Mouse (Mus musculus): ENCODE data around the gene Bcar1. TPM values are rescaled to one million over a fixed set of nuclear protein-coding genes. Genes with fewer than 3 reads are reported as not detected.

Gene Bcar1
- polyA plus RNA-seq, 1 experiment = not detected

GRCm38 (mm10) chr8:111715514-111715913, 28.1 kb downstream of the Bcar1 start:
- 94% methylated on average over 13 of the region's 13 CpGs for WGBS
- no peak overlapping the region for H3K27ac ChIP-seq (ENCODE audit: insufficient read depth, low read depth, low read length)
- peaks cover 44% of the 10 kb centered on the region for H3K4me1 ChIP-seq (ENCODE audit: control insufficient read depth, insufficient read depth, low read length)
- H3K4me3 ChIP-seq (ENCODE audit: insufficient read depth, low read depth, low read length) = no peak overlapping the region
- TF ChIP-seq POLR2A (IDR thresholded peaks at IDR 0.05; ENCODE audit: insufficient read depth, low read depth, low read length) (no peak), CTCF (IDR thresholded peaks at IDR 0.05; ENCODE audit: insufficient read depth, low read depth, low read length) (no peak)

GRCm38 (mm10) chr8:111714295-111714694, 29.3 kb downstream of the Bcar1 start:
- Histone ChIP-seq H3K4me3 (ENCODE audit: insufficient read depth, low read depth, low read length) (no peak overlapping the region), H3K27ac (ENCODE audit: insufficient read depth, low read depth, low read length) (no peak overlapping the region), H3K4me1 (ENCODE audit: control insufficient read depth, insufficient read depth, low read length) (peaks cover 36% of the 10 kb centered on the region)
- TF ChIP-seq CTCF (IDR thresholded peaks at IDR 0.05; ENCODE audit: insufficient read depth, low read depth, low read length) (no peak), POLR2A (IDR thresholded peaks at IDR 0.05; ENCODE audit: insufficient read depth, low read depth, low read length) (no peak)
- 92% methylated on average over 12 of the region's 12 CpGs for WGBS

- TF ChIP-seq CTCF (IDR thresholded peaks at IDR 0.05; ENCODE audit: insufficient read depth, low read depth, low read length) = no peak
- TF ChIP-seq POLR2A (IDR thresholded peaks at IDR 0.05; ENCODE audit: insufficient read depth, low read depth, low read length) = no peak
- H3K27ac ChIP-seq (ENCODE audit: insufficient read depth, low read depth, low read length) = no peak overlapping the region
Measured at GRCm38 (mm10) chr8:111713817-111714216, 29.8 kb downstream of the Bcar1 start.

GRCm38 (mm10) chr8:111713291-111713690, 30.3 kb downstream of the Bcar1 start:
- Histone ChIP-seq H3K4me3 (ENCODE audit: insufficient read depth, low read depth, low read length) (no peak overlapping the region), H3K4me1 (ENCODE audit: control insufficient read depth, insufficient read depth, low read length) (peaks cover 33% of the 10 kb centered on the region), H3K27ac (ENCODE audit: insufficient read depth, low read depth, low read length) (no peak overlapping the region)
- WGBS = 95% methylated on average over 11 of the region's 11 CpGs
- no peak for TF ChIP-seq POLR2A (IDR thresholded peaks at IDR 0.05; ENCODE audit: insufficient read depth, low read depth, low read length)

More at GRCm38 (mm10) chr8:111713817-111714216, 29.8 kb downstream of the Bcar1 start:
- Histone ChIP-seq H3K4me1 (ENCODE audit: control insufficient read depth, insufficient read depth, low read length) (peaks cover 33% of the 10 kb centered on the region), H3K4me3 (ENCODE audit: insufficient read depth, low read depth, low read length) (no peak overlapping the region)
- 93% methylated on average over 25 of the region's 25 CpGs for WGBS

- no peak overlapping the region for H3K27ac ChIP-seq (ENCODE audit: insufficient read depth, low read depth, low read length)
- TF ChIP-seq CTCF (IDR thresholded peaks at IDR 0.05; ENCODE audit: insufficient read depth, low read depth, low read length) = 0 out of 2 replicates have a peak, but pooled peaks have one; percentile 27
- no peak for TF ChIP-seq POLR2A (IDR thresholded peaks at IDR 0.05; ENCODE audit: insufficient read depth, low read depth, low read length)
- H3K4me1 ChIP-seq (ENCODE audit: control insufficient read depth, insufficient read depth, low read length) = peaks cover 26% of the 10 kb centered on the region
- no peak overlapping the region for H3K4me3 ChIP-seq (ENCODE audit: insufficient read depth, low read depth, low read length)
- WGBS = 78% methylated on average over 6 of the region's 6 CpGs
Measured at GRCm38 (mm10) chr8:111712588-111712987, 31.0 kb downstream of the Bcar1 start.

GRCm38 (mm10) chr8:111712135-111712534, 31.5 kb downstream of the Bcar1 start:
- Histone ChIP-seq H3K4me3 (ENCODE audit: insufficient read depth, low read depth, low read length) (no peak overlapping the region), H3K4me1 (ENCODE audit: control insufficient read depth, insufficient read depth, low read length) (peaks cover 22% of the 10 kb centered on the region), H3K27ac (ENCODE audit: insufficient read depth, low read depth, low read length) (no peak overlapping the region)
- no peak for TF ChIP-seq CTCF (IDR thresholded peaks at IDR 0.05; ENCODE audit: insufficient read depth, low read depth, low read length)
- TF ChIP-seq POLR2A (IDR thresholded peaks at IDR 0.05; ENCODE audit: insufficient read depth, low read depth, low read length) = no peak
- 59% methylated on average over 9 of the region's 9 CpGs for WGBS

- TF ChIP-seq CTCF (IDR thresholded peaks at IDR 0.05; ENCODE audit: insufficient read depth, low read depth, low read length) (no peak), POLR2A (IDR thresholded peaks at IDR 0.05; ENCODE audit: insufficient read depth, low read depth, low read length) (no peak)
- Histone ChIP-seq H3K4me1 (ENCODE audit: control insufficient read depth, insufficient read depth, low read length) (peaks cover 10% of the 10 kb centered on the region), H3K4me3 (ENCODE audit: insufficient read depth, low read depth, low read length) (no peak overlapping the region), H3K27ac (ENCODE audit: insufficient read depth, low read depth, low read length) (no peak overlapping the region)
- WGBS = 92% methylated on average over 20 of the region's 20 CpGs
Measured at GRCm38 (mm10) chr8:111710777-111711485, 32.7 kb downstream of the Bcar1 start.

GRCm38 (mm10) chr8:111709223-111709622, 34.4 kb downstream of the Bcar1 start:
- 84% methylated on average over 1 of the region's 1 CpGs for WGBS
- TF ChIP-seq POLR2A (IDR thresholded peaks at IDR 0.05; ENCODE audit: insufficient read depth, low read depth, low read length) = no peak
- no peak for TF ChIP-seq CTCF (IDR thresholded peaks at IDR 0.05; ENCODE audit: insufficient read depth, low read depth, low read length)
- Histone ChIP-seq H3K4me3 (ENCODE audit: insufficient read depth, low read depth, low read length) (no peak overlapping the region), H3K27ac (ENCODE audit: insufficient read depth, low read depth, low read length) (no peak overlapping the region), H3K4me1 (ENCODE audit: control insufficient read depth, insufficient read depth, low read length) (no peaks in the 10 kb centered on the region)

- Histone ChIP-seq H3K4me1 (ENCODE audit: control insufficient read depth, insufficient read depth, low read length) (no peaks in the 10 kb centered on the region), H3K27ac (ENCODE audit: insufficient read depth, low read depth, low read length) (no peak overlapping the region), H3K4me3 (ENCODE audit: insufficient read depth, low read depth, low read length) (no peak overlapping the region)
- TF ChIP-seq CTCF (IDR thresholded peaks at IDR 0.05; ENCODE audit: insufficient read depth, low read depth, low read length) (no peak), POLR2A (IDR thresholded peaks at IDR 0.05; ENCODE audit: insufficient read depth, low read depth, low read length) (no peak)
- WGBS = 91% methylated on average over 6 of the region's 6 CpGs
Measured at GRCm38 (mm10) chr8:111708265-111708664, 35.3 kb downstream of the Bcar1 start.

All from olfactory bulb, adult 2 months (tissue).